Mouse (Mus musculus) limb, embryonic 14.5 days (tissue): ENCODE data around the gene Nup160. TPM values are rescaled to one million over a fixed set of nuclear protein-coding genes. Genes with fewer than 3 reads are reported as not detected.
A peak's percentile ranks its signal among the peaks of the same experiment; 100 is the strongest.

Experiments used
- ATAC-seq: fragments of 200-750 bp; cut with Nextera tagmentation; 2 replicates; pipeline ENCODE4 v1.8.0; 2017; ENCODE audit warnings: low read depth, moderate number of reproducible peaks, moderate TSS enrichment; ENCODE audit not compliant: low FRiP score
- DNase-seq: peaks from one replicate; pipeline ENCODE4 v3.0.0-alpha.2; 2015; ENCODE audit warnings: low spot score
- H3K27ac ChIP-seq: fragments of 300-500 bp; sonication (generic); replicated peaks from 2 replicates; pipeline ENCODE4 v1.5.1; 2014; ENCODE audit warnings: low read depth, mild to moderate bottlenecking, low read length, moderate library complexity, mixed read lengths
- H3K27me3 ChIP-seq: fragments of 300-500 bp; sonication (generic); 2 replicates; pipeline ENCODE4 v1.6.1; 2014; ENCODE audit warnings: low read length, mixed read lengths; ENCODE audit not compliant: control insufficient read depth, insufficient read depth
- H3K36me3 ChIP-seq: fragments of 300-500 bp; sonication (generic); 2 replicates; pipeline ENCODE4 v1.6.1; 2014; ENCODE audit warnings: mild to moderate bottlenecking, low read length, moderate library complexity, mixed read lengths; ENCODE audit not compliant: control insufficient read depth, insufficient read depth
- H3K4me1 ChIP-seq: fragments of 300-500 bp; sonication (generic); 2 replicates; pipeline ENCODE4 v1.6.1; 2014; ENCODE audit warnings: antibody characterized with exemption, low read length, mixed read lengths; ENCODE audit not compliant: control insufficient read depth, insufficient read depth
- H3K4me2 ChIP-seq: fragments of 300-500 bp; sonication (generic); replicated peaks from 2 replicates; pipeline ENCODE4 v1.6.1; 2014; ENCODE audit warnings: low read depth, mild to moderate bottlenecking, low read length, moderate library complexity; ENCODE audit not compliant: severe bottlenecking
- H3K4me3 ChIP-seq: fragments of 300-500 bp; sonication (generic); replicated peaks from 2 replicates; pipeline ENCODE4 v1.5.1; 2014; ENCODE audit warnings: low read length
- H3K9ac ChIP-seq: fragments of 300-500 bp; sonication (generic); 2 replicates; pipeline ENCODE4 v1.6.1; 2014; ENCODE audit warnings: mild to moderate bottlenecking, low read depth, low read length, moderate library complexity; ENCODE audit not compliant: severe bottlenecking
- H3K9me3 ChIP-seq: fragments of 300-500 bp; sonication (generic); 2 replicates; pipeline ENCODE4 v1.6.1; 2016; ENCODE audit warnings: low read length; ENCODE audit not compliant: control insufficient read depth
- POLR2A ChIP-seq: fragments of 200-500 bp; IDR thresholded peaks from 2 replicates; pipeline ENCODE4 v1.8.0; 2012; ENCODE audit warnings: inconsistent platforms, mild to moderate bottlenecking, moderate library complexity, borderline replicate concordance; ENCODE audit not compliant: insufficient read depth, insufficient read length; ENCODE audit errors: extremely low read depth
- WGBS: fragments of 180-500 bp; shearing (Covaris S2); extraction: QIAGEN DNeasy Blood & Tissue Kit; methylation state at CpG from one replicate; pipeline ENCODE4 v1.1.7; 2014; 5-methylcytosine and 5-hydroxymethylcytosine counted together
- polyA plus RNA-seq, 2 experiments: library from polyadenylated mRNA; depleted of rRNA in 1 of 2; stranded (reverse) in 1 of 2; unstranded in 1 of 2; fragments of >200 nt; fragmentation: Nextera tagmentation in 1 of 2; extraction: Ambion mirVana in 1 of 2; gene quantifications; 2 replicates each; pipeline versions ENCODE4 v1.2.1 to v1.2.3; 2012 to 2014

The Nup160 gene
- polyA plus RNA-seq, 2 experiments, result 29.9 to 42.0 TPM

DNA sequence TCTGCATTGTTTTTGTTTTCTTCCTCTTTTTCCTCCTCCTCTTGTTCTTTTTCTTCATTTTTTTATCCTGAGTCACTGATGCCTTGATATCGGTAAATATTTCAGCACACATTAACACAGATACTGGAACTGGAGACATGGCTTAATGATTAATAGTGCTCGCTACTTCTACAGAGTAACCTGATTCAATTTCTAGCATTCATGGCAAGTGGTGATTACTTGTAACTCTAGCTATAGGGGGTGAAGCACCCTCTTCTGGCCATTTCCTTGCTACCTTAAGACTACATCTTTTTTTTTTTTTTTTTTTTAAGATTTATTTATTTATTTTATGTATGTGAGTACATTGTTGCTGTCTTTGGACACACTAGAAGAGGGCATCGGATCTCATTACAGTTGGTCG, 23.9 kb downstream of the Nup160 start:
- no peak overlapping the region for H3K9ac ChIP-seq
- H3K27me3 ChIP-seq, result no peaks in the 10 kb centered on the region
- H3K4me3 ChIP-seq, result no peak overlapping the region
- H3K27ac ChIP-seq, result no peak overlapping the region
- no peak for TF ChIP-seq POLR2A
- DNase-seq, result no peak
- no peaks in the 10 kb centered on the region for H3K4me1 ChIP-seq
- no peaks in the 10 kb centered on the region for H3K9me3 ChIP-seq
- H3K36me3 ChIP-seq, result peaks cover 94% of the 10 kb centered on the region
- no peak overlapping the region for H3K4me2 ChIP-seq
- 90% methylated on average over 4 of the region's 4 CpGs for WGBS
- ATAC-seq, result no peak

DNA sequence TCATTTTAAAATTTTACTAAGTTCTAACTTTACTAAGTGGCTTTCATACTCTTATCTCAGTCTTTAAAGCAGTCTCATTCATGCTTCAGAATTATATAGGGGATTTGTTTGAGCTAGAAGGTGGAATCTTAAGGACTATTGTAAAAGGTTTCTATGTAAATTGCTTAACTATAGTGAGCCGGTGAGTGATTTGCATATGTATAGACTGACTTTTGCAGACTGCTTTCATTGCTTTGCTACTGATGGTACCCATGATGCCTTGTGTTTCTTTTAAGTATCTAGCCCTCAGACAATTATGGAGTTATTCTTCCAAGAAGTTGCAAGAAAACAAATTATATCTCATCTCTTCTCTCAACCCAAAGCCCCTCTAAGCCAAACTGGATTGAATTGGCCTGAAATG, 31.5 kb downstream of the Nup160 start:
- Histone ChIP-seq H3K27me3 (no peaks in the 10 kb centered on the region), H3K9me3 (no peaks in the 10 kb centered on the region), H3K4me1 (no peaks in the 10 kb centered on the region), H3K36me3 (peaks cover 85% of the 10 kb centered on the region), H3K9ac (no peak overlapping the region), H3K4me2 (no peak overlapping the region), H3K4me3 (no peak overlapping the region), H3K27ac (no peak overlapping the region)
- TF ChIP-seq POLR2A, result no peak
- WGBS, result 78% methylated on average over 1 of the region's 1 CpGs
- ATAC-seq, result no peak
- no peak for DNase-seq

DNA sequence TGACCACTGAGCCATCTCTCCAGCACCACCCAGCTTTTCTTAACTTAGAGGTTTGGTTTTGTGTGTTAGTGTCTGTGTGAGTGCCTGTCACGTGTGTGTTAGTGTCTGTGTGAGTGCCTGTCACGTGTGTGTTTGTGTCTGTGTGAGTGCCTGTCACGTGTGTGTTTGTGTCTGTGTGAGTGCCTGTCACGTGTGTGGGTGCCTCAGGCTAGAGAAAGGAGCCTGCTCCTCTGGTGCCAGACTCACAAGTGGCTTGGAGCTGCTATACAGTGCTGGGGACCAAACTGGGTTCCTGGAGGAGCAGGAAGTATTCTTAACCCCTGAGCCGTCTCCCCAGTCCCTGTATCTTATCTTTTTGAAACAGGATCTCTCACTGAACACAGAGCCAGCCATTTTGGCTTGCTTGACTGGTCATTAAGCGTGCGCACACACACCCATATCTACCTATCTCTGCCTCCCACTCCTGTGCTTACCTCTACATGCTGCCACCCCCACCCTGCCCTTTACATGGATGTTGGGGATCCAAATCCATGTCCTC, 38.6 kb downstream of the Nup160 start:
- H3K4me2 ChIP-seq, result no peak overlapping the region
- H3K4me3 ChIP-seq, result no peak overlapping the region
- H3K9ac ChIP-seq, result no peak overlapping the region
- H3K27ac ChIP-seq, result no peak overlapping the region
- no peaks in the 10 kb centered on the region for H3K9me3 ChIP-seq
- no peaks in the 10 kb centered on the region for H3K27me3 ChIP-seq
- H3K4me1 ChIP-seq, result no peaks in the 10 kb centered on the region
- H3K36me3 ChIP-seq, result peaks cover 83% of the 10 kb centered on the region
- DNase-seq (no peak), ATAC-seq (no peak)
- 92% methylated on average over 7 of the region's 7 CpGs for WGBS
- no peak for TF ChIP-seq POLR2A

DNA sequence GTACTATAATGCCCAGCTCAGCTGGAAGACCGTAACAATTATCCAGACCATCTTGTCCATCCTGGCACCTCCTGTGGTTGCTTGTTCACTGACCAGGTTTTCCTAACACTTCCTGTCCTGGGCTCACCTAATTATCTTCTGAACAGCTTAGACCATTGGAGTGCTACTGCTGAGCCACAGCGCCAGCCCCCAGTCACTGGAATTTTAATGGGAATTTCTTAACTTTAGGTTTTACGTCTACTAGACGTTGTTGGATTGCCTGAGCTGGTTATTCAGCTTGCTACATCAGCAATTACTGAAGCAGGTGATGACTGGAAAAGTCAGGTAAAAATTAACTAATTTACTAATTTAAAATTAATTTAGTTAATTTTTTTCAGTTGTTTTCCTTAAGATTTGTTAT, 40.4 kb downstream of the Nup160 start:
- TF ChIP-seq POLR2A, result no peak
- Histone ChIP-seq H3K36me3 (peaks cover 85% of the 10 kb centered on the region), H3K9ac (no peak overlapping the region), H3K27me3 (no peaks in the 10 kb centered on the region), H3K4me1 (no peaks in the 10 kb centered on the region), H3K4me2 (no peak overlapping the region), H3K9me3 (no peaks in the 10 kb centered on the region), H3K27ac (no peak overlapping the region), H3K4me3 (no peak overlapping the region)
- ATAC-seq (no peak), DNase-seq (no peak)
- 67% methylated on average over 4 of the region's 4 CpGs for WGBS

DNA sequence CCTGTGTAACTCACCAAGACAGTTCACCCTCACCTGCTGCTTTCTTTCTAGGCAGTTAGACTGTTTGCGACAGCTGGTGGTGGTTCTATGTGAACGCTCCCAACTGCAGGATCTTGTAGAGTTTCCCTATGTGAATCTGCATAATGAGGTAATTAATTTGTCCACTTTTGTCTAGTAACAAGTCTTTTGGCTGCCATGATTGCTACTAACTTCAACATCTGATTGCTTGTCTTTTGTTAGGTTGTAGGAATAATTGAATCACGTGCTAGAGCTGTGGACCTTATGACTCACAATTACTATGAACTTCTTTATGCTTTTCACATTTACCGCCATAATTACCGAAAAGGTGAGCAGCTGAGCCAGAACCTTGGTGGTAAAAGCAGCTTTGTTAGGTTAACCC, 40.9 kb downstream of the Nup160 start:
- Histone ChIP-seq H3K9me3 (no peaks in the 10 kb centered on the region), H3K36me3 (peaks cover 84% of the 10 kb centered on the region), H3K27me3 (no peaks in the 10 kb centered on the region), H3K27ac (no peak overlapping the region), H3K4me3 (no peak overlapping the region), H3K4me2 (no peak overlapping the region), H3K9ac (no peak overlapping the region), H3K4me1 (no peaks in the 10 kb centered on the region)
- DNase-seq (peak; percentile 21), ATAC-seq (no peak)
- WGBS, result 92% methylated on average over 5 of the region's 5 CpGs
- TF ChIP-seq POLR2A, result no peak

DNA sequence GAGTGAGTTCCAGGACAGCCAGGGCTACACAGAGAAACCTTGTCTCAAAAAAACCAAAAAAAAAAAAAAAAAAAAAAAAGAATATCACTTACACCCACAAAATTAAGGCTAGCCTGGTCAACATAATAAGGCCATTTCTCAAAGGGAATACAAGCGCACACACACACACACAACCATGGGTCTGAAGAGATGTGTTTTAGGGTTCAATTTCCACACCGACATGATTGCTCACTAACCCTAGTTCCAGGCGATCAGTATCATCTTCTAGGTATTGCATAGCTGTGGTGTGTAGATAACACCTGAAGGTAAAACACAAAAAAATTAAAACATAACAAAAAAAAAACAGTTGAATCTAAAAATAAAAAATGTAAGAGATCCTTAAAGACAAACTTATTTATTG, 49.8 kb downstream of the Nup160 start:
- no peaks in the 10 kb centered on the region for H3K9me3 ChIP-seq
- no peak for DNase-seq
- no peak overlapping the region for H3K4me3 ChIP-seq
- H3K36me3 ChIP-seq, result peaks cover 89% of the 10 kb centered on the region
- ATAC-seq, result no peak
- H3K9ac ChIP-seq, result no peak overlapping the region
- no peaks in the 10 kb centered on the region for H3K4me1 ChIP-seq
- H3K27me3 ChIP-seq, result no peaks in the 10 kb centered on the region
- H3K4me2 ChIP-seq, result no peak overlapping the region
- WGBS, result 97% methylated on average over 3 of the region's 3 CpGs
- no peak for TF ChIP-seq POLR2A
- H3K27ac ChIP-seq, result no peak overlapping the region
